Mouse (Mus musculus) adrenal gland, adult (tissue): ENCODE results near the gene 1700025C18Rik.
A peak's percentile ranks its signal among the peaks of the same experiment; 100 is the strongest.

Source experiments
- DNase-seq, 2 experiments: peaks; one replicate each; pipeline ENCODE4 v3.0.0; 2022 to 2023; ENCODE audit warnings: low spot score in 1 of 2; ENCODE audit not compliant: inconsistent age in 2 of 2

The 1700025C18Rik gene

GRCm38 (mm10) chr2:165090650-165091049, at the start of gene 1700025C18Rik:
TSS of gene 1700025C18Rik (minus strand) at chr2:165090750.
- DNase-seq: peak in 1 of 2 experiments; percentile 40

DNA sequence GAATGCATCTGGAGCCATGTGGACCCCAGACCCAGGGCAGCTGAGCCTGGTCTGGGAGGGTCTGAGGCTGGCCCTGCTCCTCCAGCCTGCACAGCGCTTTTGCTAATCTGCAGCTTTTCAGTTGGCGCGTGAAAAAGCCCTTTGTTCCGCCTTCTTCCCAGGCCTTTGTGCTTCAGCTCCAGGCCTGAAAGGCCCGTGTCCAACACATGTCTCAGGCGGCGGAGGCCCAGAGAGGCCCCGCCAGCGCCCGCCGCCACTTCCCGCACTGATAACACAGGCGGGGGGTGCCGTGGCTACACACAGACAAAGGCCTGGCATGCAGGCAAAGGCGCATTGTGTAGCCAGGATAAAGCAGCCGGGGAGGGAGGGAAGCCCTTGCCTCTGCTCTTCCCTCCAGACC, 45.5 kb upstream of the 1700025C18Rik start:
- DNase-seq: no peak

DNA sequence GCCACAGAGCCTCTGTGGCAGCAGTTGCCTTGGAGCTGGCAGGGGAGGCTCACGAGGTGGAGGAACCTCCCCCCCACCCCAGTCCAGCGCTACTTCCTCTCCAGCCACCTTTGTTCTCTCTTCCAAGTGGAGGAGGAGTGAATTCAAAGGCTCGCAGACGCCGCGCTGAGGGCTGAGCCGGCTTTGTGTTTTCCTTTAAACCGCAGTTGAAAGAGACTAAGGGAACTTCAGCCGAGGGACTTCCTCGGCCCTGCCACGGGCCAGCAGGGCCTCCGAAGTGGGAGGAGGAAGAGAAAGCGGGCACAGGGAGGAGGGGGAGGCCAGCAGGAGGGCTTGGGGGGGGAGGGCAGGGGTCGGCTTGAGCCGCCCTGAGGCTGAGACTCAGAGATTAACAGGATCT, 43.0 kb upstream of the 1700025C18Rik start:
- DNase-seq: no peak

GRCm38 (mm10) chr2:165131428-165131827, 40.9 kb upstream of the 1700025C18Rik start:
- no peak for DNase-seq

DNA sequence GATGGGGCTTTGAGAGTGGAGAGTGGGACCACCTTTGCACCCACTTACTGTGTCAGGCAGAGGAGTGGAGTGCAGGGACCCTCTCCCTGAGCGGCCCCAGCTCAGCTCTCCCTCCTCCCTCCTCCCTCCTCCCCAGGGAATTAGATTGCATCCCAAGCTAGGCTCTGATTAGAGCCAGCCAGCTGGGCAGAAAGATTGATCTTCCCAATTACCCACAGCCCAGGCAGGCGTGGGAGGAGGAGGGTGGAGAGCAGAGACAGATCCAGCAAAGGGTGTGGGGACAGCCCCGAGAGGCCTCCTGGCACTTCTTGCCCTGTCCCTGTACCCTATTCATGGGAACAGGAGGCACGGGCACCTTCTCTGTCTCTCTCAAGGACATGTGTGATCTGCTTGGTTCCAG, 38.6 kb upstream of the 1700025C18Rik start:
- peak in 1 of 2 experiments; percentile 39 for DNase-seq

DNA sequence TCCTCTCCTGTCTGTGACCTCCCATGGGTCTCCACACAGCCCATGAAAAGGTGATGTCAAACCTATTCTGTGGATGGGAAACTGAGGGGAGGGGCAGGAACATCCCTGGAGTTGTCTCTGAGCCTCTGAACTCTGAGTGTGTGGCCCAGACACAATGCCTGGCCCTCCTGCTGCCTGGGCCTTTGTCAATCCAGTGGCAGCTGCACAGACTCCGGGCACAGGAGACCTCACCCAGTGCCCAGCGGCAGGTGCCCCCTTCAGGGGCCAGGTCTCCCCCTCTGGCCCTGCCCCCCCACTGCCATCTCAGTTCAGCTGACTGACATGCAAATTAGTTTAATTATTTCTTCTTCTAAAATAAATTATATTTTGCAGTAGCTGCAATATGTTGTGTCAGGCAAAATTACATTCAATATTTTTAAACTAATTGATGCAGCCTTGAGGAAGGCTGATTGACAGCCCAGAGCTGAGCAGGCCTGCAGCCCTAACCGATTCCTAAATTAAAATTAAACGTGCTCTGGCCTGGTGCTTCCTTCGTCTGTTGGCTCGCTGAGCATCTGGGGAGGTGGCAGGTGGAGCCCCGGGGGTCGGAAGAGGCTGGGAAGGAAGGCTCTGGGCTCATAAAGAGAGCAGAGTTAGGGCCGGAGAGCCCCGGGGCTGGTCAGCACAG, 36.5 kb upstream of the 1700025C18Rik start:
- no peak for DNase-seq

- DNase-seq: no peak
These were observed 30.8 kb upstream of the 1700025C18Rik start for GRCm38 (mm10) chr2:165121206-165121840.

- DNase-seq: no peak
These were observed 30.2 kb upstream of the 1700025C18Rik start for GRCm38 (mm10) chr2:165120765-165121164.

GRCm38 (mm10) chr2:165113733-165114132, 23.2 kb upstream of the 1700025C18Rik start:
- no peak for DNase-seq

DNA sequence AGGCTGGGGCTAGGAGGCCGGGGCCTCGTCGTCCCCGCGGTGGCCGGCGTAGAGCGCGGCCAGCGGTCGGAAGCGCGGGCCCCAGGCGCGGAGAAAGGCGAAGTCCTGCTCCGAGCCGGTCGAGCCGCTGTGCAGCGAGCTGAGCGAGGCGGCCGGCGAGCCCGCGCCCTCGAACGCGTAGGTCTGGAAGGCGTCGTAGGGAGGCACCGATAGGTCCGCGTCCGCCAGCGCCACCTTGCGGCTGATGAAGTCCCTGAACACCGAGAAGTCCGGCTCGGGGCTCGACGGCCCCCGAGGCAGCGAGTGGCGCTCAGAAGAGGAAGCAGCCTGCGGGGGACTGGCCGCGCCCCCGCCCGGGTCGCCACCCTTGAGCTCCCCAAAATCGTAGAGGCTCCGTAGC, 21.6 kb upstream of the 1700025C18Rik start:
- DNase-seq: peak; percentile 83 to 93

GRCm38 (mm10) chr2:165106585-165106984, 16.0 kb upstream of the 1700025C18Rik start:
- no peak for DNase-seq

DNA sequence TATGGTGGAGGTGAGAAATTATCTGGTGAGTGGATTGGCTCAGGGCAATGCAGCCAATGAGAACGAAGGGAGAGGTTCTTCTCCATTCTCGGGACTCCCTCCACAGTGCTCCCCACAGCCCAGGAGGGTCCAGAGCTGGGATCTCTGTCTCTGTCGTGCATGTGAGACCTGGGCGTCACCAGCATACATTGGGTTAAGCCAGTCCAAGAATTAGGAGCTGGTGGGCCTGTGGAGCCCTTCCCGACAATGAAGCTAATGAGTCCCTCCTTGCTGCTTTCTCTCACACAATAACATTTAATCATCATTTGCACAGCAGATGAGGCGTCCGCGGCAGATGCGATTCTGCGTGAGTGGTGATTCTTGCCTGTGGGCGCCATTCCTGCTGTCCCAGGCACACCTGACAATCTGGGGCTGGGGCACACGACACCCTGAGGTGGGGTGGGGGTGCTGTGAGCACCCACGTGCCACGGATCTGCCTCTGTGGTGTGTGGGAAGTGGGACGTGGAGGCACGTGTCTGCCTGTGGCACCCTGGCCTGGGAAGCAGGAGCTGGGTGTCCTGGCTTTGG, 15.0 kb upstream of the 1700025C18Rik start:
- no peak for DNase-seq

DNA sequence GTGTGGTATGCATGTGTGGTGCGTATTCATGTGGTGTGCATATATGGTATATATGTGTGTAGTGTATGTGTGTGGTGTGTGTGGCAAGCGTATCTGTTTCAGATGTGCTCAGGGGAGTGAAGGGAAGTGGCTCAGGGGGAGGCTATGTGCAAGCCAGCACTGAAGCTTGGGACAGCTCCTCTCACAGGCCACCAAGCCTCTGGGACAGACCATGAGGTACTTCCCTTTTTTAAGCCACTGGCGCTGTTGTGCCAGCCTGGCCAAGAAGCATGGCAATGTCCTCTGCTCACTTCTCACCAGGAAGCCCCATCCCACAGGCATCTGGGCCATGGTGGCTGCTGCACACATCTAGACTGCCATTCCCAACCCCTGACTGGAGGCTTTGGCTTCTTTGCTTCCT, 12.4 kb upstream of the 1700025C18Rik start:
- DNase-seq: no peak

DNA sequence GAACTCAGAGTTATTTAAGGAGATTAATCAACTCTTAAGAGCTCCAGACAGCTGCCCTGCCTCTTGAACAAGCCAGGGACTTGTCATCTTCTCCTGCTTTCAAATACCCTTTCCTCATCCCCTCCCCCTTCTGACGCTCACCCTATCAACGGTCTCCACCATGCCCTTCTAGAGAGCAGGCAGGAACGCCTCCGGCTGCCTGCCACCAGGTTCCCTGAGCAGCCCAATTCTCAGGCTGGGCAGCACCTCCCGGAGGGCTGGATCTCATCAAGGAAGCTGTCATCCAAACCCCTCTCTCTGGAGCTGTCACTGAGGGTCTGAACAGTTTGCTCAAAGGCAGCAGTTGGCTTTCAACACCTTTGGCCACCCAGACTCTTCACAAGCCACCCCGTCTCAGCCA, 10.2 kb upstream of the 1700025C18Rik start:
- no peak for DNase-seq

- DNase-seq: no peak
These were observed 8.3 kb upstream of the 1700025C18Rik start for GRCm38 (mm10) chr2:165098861-165099260.

GRCm38 (mm10) chr2:165096367-165096766, 5.8 kb upstream of the 1700025C18Rik start:
- DNase-seq: no peak

DNA sequence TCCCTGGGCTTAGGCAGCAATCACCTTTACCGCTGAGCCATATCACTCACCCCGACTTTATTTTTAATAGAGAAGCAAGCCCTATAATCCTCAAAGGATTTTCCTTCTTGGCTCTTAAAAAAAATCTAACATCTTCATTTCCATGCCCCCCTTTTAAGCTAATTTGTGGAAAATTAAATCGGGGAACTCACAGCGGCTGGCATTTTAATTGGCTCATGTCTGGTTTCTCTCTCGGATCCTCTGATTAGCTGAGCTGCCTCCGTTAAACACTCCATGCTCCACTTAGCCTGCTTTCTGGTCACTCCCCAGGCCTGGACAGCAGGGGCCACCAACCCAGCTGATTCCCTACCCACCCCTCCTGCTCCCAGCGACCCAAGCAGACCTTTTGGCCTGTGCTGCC, 1.8 kb upstream of the 1700025C18Rik start:
- DNase-seq: no peak

DNA sequence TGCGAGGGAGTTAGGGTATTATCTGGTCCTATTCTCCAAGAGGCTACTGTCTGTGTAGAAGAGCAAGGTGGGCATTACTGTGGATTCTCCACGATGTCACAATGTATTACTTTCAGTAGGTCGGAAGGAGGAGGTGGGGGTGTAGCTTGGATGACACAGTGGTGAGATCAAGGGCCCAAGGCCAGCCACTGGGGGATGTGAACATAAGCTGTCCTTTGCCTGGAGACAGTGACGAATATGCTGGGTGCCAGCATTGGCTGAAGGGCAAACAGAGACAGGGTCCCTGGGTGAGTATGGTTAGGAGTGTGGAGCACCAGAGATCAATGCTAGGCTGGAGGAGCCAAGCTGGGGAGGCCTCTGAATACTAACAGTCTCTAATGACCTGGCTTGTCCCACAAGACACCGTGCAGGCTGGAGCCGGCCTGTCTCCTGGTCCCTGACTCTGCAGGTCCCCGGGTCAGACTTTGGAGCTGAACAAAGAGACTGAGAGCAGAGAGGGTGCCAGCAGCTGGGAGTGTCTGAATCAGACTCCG, 949 bp upstream of the 1700025C18Rik start:
- DNase-seq: peak; percentile 86 to 94

GRCm38 (mm10) chr2:165089470-165089869, 1.1 kb downstream of the 1700025C18Rik start:
- no peak for DNase-seq

DNA sequence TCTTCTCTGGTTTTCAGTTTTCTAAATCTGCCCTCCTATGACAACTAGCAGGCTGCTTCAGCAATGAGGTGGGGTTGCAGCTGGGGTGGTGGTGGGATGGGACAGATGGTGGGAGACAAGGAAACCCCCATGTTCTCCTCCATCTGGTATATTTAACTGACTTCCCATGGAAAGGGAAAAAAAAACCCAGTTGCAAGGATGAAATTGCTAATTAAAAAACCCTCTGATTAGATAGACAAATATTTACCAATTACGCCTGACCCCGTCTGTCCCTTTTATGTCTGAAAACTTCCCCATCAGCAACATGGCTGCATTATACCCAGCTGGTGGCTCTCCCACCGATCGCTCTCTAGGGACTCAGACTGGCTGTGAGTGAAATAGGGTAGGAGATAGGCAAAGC, 3.9 kb downstream of the 1700025C18Rik start:
- DNase-seq: no peak

- no peak for DNase-seq
These were observed 9.3 kb downstream of the 1700025C18Rik start for GRCm38 (mm10) chr2:165081257-165081656.

- peak; percentile 70 to 83 for DNase-seq
These were observed 9.9 kb downstream of the 1700025C18Rik start for GRCm38 (mm10) chr2:165080657-165081056.
